Mouse (Mus musculus): Measurements from ENCODE around the gene Ppp1r14c. TPM values are rescaled to one million over a fixed set of nuclear protein-coding genes. Genes with fewer than 3 reads are reported as not detected.
A peak's percentile ranks its signal among the peaks of the same experiment; 100 is the strongest.

Ppp1r14c gene
- 100 to 1,000 TPM; 246 to 292 TPM for total RNA-seq (2021)
- long read RNA-seq, experiment 1, transcript Ppp1r14c-201 (4 exons, 2,617 nt), result major isoform, 667 of 712 reads
- long read RNA-seq, experiment 1, transcript Ppp1r14c-202 (2 exons, 2,013 nt), result minor isoform, 18 of 712 reads
- long read RNA-seq, experiment 1, partial matches to known transcripts, result 11 of 712 reads
- long read RNA-seq, experiment 1, other reads (novel, unspliced or antisense), result 16 of 712 reads
- long read RNA-seq, experiment 2, transcript Ppp1r14c-202 (2 exons, 2,013 nt), result minor isoform, 12 of 669 reads
- long read RNA-seq, experiment 2, transcript Ppp1r14c-201 (4 exons, 2,617 nt), result major isoform, 620 of 669 reads
- long read RNA-seq, experiment 2, partial matches to known transcripts, result 3 of 669 reads
- long read RNA-seq, experiment 2, other reads (novel, unspliced or antisense), result 34 of 669 reads

DNA sequence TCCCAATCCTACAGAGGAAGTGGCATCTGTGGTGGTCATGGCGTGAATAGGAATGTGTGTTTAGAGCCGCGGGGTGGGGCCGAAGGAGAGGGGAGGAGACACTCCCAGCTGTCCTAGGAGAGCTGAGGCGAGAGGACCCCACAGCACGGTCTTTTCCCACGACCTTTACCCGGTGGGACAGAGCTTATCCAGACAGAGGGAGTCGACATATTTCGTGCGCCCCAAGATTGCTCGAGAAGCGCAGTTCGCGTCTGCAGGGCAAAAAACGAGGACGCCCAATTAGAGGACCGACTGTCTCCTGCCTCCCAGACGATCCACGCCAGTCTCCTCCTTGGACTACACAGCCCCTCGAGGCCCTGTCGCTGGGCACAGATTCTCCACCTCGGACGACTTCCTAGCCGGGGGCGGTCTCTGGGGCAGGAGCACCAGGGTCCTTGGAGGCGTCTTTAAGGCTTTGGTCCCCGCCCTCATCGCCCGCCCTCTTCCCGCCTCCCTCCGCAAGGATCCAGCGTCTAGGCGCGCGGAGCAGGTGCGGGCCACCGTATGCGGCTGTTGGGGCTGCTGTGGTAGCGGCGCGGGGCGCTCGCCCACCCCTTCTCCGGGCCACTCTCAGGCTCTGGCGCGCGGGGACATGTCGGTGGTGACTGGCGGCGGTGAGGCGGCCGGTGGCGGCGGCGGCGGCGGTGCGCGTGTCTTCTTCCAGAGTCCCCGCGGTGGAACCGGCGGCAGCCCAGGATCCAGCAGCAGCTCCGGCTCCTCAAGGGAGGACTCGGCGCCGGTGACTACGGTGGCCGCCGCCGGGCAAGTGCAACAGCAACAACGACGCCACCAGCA is at the start of gene Ppp1r14c:
TSS of gene Ppp1r14c (plus strand) at position 22 of the 834 bp plus-strand sequence.
- intact Hi-C loops (cut with DNase I), result loop anchor here (2.0 kb wide), 1 partner anchor 25 kb away; no protein-coding TSS in a partner anchor
- DNase-seq, result peak; percentile 38 to 49

DNA sequence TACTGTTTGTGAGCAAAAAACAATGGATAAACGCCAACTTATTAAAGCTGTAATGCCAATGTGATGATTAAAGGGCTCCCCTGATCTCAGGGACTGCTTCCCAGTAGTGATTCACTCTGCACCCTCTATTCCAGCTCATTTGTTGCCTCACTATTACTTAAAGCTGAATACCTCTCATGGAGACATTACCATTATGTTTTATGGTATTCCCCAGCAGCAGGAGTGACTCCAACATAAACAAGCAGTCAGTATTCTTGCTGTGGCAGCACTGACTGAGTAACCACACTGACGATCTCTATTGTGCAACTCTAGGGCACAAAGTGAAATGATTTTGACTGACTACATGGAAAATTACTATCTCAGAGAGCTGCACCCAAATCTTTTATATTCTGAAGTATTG is 44.5 kb upstream of the Ppp1r14c start:
- intact Hi-C loops (cut with DNase I), result no loop called here
- DNase-seq, result no peak

DNA sequence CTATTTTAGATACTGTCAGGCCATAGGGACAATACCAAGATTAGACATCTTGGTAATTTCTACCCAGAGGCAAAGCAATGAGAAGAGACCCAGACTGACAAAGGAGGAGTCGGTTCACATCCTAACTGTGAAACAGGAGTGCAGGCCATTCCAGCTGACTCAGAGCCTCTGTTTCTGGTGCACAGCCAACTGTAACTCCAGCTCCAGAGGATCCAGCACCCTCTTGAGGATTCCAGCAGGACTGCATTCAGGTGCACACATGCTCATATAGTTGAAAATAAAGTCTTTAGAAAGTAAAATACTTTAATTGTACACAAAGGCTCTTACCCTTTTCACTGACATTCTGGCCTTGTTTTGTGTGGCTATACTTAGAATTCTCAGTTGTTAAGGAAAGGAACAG is 40.4 kb upstream of the Ppp1r14c start:
- DNase-seq, result peak; percentile 14 to 60
- intact Hi-C loops (cut with DNase I), result no loop called here

DNA sequence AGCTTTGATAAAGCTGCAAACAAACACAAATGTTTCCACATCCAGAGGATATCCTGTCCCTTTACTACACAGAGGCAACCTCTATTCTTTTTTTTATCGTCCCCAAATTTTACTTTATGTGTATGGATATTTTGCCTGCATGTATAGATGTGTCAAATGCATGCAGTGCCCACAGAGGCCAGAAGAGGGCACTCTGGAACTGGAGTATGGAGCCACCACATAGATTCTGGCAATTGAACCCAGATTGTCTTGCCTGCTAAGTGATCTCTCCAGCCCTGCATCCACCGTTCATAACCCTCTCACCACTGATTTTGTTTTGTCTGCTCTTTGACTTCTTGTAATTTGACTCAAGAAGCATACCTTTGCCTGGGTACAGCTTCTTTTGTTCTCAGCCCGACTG is 33.0 kb upstream of the Ppp1r14c start:
- intact Hi-C loops (cut with DNase I), result loop anchor here (1.0 to 5.0 kb wide), 3 partner anchors 84 to 609 kb away; no protein-coding TSS in a partner anchor
- DNase-seq, result peak; percentile 72 to 82

DNA sequence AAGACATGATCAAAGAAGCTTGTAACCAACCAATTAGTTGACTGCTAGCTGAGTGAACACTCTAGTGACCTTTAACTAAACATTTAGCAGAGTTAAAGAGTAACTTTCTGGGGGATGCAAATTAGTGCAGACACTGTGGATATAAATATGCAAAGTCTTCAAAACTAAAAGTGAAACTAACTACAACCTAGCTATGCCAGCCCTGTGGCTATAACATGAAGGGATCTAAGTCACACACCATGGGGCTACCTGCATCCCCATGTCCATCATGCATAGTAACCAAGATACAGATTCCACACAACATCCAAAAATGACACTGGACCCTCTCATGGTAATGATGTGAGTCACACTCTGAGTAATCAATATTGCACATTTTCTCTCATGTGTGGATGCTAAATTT is 31.3 kb upstream of the Ppp1r14c start:
- DNase-seq, result no peak
- intact Hi-C loops (cut with DNase I), result loop anchor here (5.0 kb wide), 2 partner anchors 83 to 608 kb away; no protein-coding TSS in a partner anchor

DNA sequence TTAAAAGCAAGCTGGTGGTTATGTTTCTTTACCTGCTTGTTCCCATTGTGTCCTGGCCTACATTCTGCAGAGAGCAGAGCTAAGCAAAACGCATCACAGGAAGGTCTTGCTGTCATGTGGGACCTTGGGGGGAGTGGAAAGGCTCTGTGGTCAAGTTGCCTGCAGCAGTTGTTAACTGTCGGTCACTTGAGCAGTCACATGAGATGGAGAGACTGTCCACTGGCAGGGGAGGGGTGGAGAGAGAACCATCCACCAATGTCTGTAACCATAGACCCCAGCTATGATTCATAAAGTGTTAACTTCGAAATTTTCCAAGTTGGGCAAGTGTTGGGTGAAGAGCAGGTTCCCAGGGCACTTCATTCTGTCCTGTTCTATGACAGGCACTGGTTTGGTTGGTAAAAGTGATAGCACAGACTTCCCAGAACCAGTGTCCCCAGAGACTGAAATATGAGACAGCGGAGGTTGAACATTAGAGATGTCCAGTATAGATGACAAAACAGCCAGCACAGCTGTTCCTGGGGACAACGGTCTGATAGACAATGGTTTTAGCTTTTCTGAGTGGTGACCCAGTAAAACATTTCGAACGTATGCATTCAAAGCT is 29.0 kb upstream of the Ppp1r14c start:
- intact Hi-C loops (cut with DNase I), result loop anchor here (5.0 kb wide), 1 partner anchor 60 kb away; no protein-coding TSS in a partner anchor
- DNase-seq, result peak; percentile 11 to 20

DNA sequence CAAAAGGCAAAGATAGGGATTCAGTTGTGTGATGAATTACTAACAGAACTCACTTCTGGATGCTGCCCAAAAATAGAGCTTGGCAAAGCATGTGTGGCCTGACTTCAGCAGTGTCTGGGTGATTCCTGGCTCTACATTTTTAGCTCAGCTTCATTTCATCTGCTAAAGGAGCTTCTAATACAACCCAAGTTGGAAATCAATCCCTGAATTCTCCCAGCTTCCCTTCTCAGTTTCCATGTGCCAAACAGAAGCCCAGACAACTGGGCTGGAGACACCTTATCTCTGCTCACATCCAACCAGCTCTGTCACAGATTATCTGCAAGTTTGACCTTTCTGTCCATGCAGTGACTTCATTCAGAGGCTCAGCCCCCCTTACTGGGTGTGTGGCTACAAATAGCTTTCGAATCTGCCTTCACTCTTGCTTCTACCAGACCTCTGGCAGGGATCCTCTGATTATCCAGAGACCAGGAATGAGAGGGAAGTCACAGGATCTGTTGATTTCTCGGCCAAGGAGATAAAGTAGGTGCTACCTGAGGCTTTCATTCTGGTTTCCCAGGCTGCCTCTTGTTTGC is 28.4 kb upstream of the Ppp1r14c start:
- intact Hi-C loops (cut with DNase I), result loop anchor here (5.0 kb wide), 1 partner anchor 60 kb away; no protein-coding TSS in a partner anchor
- peak; percentile 20 to 60 for DNase-seq

DNA sequence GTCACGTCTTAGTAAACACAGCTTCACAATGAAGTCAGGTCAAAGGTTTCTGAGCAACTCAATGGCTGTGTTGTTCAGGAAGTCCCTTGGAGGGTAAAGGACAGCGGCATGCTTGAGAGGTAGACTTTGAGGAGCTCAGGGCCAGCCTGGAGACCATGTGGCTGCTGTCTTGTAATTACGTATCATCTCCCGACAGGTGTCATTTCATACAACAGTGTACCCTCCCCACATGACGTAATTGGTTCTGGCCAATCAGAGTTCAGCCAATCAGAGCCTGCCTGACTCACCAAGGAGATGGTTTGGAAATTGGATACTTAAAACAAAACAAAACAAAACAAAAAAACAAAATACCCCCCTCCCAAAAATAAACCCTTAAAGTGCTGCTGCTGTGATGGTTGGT is 20.2 kb upstream of the Ppp1r14c start:
- intact Hi-C loops (cut with DNase I), result no loop called here
- no peak for DNase-seq

DNA sequence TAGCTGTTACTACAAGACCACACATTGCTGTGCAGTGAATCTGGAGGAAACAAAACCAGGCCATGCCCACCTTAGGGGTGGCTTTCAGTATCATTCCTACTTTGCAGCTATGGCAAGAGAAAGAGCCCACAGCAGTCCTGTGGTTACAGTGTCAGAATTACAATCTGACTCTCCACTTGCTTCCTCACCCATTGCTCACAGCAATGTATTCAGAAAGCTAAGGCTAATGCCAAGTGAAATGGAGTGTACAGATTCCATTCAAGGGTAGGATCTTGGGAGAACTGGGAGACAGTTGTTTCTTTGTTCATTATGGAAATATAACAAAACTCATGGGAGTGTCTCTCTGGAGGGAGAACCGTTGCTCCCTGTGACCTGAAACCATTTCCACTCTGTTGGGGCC is 6.3 kb upstream of the Ppp1r14c start:
- intact Hi-C loops (cut with DNase I), result no loop called here
- DNase-seq, result no peak

DNA sequence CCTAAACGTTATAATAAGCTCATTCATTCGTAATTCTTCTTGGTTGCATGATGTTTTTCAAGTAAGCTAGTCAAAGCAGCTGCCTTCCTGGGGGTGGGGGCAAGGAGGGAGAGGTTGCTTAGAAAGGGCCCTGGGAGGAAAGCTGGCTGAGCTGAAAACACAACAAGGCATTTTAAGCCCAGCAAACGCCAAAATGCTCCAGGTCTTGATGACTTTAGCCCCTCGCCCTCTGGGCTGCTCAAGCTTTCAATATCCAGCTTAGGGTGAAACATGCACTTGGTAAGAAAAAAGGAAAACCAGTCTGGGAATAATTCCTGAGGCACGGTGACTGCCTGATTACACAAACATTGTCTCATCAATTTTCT is 204 bp upstream of the Ppp1r14c start:
- intact Hi-C loops (cut with DNase I), result loop anchor here (2.0 kb wide), 1 partner anchor 25 kb away; no protein-coding TSS in a partner anchor
- DNase-seq, result no peak

DNA sequence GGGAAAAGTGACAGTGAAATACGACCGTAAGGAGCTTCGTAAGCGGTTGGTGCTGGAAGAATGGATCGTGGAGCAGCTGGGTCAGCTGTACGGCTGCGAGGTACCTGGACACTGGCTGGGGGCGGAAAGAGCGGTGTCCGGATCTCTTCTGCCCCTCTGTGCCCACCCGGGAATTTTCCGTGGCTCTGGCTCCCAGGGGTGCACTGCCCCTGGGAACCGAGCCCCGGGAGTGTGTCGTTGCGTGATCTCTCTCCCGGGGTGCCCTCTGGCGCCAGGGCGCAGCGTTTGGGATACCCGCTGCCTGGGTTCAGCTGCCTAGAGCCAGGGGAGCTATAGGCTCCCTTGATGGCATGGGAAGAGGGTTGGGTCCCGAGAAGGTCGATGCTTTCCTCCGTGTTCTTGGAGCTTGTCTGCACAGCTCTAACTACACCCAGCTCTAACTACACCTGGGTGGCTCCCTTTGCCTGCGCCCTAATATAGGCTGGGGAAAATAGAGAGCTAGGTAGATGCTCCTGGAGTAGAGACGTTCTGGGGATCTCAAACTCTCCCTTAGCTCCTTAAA is 1.1 kb downstream of the Ppp1r14c start:
- DNase-seq, result peak; percentile 21 to 41
- intact Hi-C loops (cut with DNase I), result loop anchor here (2.0 kb wide), 1 partner anchor 24 kb away; no protein-coding TSS in a partner anchor

DNA sequence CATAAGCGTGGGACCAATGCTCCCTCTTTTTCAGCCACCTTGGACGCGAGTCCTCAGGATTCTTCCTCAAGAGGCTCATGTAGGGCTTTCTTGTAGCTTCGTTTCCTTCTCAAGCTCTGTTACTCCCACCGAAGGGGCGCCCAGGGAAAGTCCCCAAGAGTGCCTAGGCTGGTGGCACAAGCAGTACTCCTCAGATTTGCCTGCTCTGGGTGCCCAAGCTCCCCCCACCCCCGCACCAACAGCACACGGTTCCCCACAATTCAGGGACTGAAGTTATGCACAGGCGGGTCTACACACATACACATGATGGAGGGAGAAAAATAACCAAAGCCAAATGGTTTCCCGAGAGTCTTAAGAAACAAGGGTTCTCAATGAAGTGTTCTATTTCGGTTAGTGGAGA is 1.6 kb downstream of the Ppp1r14c start:
- peak in 1 of 2 experiments; percentile 2 for DNase-seq
- intact Hi-C loops (cut with DNase I), result loop anchor here (2.0 kb wide), 1 partner anchor 23 kb away; no protein-coding TSS in a partner anchor

DNA sequence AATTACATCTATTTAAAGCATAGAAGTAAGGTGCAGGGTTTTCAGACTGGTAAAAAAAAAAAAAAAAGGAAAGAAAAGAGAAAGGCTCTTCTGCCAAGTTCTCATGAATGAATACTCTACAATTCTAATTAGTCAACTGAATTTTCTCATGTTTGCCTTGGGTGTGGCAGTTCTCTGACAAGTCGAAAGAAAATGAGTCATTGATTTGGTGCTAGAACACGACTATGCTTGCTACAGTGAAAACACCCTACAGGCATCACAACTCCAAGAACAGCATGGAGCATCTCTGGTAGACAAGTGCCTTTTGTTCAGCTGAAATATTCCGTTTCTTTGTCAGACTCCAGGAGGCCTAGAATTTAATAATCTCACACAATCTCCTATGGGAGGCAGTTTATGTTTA is 17.3 kb downstream of the Ppp1r14c start:
- intact Hi-C loops (cut with DNase I), result no loop called here
- DNase-seq, result no peak

DNA sequence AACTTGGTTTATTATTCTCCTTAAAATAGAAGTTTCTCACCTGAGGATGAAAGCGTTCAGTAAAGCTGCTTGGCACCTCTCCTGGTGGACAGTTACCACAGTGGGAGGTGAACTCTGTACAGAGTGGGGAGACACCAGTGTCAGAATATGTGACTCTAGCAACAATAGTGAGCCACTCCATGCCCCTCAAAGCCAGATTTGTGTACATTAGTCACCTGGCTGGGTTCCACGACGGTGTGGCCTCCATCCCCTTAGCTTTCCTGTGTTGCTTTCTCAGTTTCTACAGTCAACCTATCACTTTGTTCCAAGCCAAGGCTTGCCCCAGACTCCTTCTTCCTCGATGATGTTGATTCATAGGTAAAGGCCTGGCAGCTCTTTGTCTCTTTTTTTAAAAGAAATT is 26.4 kb downstream of the Ppp1r14c start:
- no peak for DNase-seq
- intact Hi-C loops (cut with DNase I), result no loop called here

DNA sequence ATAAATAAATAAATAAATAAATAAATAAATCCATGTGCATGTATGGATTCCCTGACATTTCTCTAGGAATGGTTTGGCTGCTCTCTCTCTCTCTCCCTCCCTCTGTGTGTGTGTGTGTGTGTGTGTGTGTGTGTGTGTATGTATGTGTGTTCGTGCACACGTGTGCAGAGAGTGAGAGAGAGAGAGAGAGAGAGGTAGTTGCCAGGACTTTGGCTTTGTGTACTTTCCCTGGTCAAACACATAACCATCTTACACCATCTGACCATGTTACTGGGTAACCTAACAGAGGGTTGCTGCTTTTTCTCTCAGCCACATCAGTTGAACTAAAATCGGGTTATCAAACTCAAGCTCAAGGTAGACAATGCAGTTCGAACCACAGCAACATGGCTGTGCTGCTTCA is 27.7 kb downstream of the Ppp1r14c start:
- intact Hi-C loops (cut with DNase I), result no loop called here
- DNase-seq, result no peak

DNA sequence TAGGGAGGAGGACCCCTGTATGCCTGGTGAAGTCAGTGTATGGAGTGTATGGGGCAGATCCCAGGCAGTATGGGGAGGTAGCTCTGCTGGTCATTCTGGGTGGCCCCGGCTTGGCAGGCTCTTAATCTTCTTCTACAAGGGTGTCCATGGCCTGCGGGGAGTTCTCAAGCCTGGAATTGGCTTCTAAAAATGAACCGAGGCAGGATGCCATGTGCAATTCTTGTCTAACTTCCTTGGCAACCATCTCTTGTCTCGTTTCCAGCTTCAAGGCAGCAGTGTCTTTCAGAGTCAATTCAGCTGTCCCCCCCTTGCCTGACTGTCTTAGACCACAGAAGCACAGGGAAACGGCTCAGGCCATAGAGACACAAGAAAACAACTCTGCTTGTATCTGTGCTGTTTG is 28.3 kb downstream of the Ppp1r14c start:
- intact Hi-C loops (cut with DNase I), result no loop called here
- peak; percentile 66 to 78 for DNase-seq

DNA sequence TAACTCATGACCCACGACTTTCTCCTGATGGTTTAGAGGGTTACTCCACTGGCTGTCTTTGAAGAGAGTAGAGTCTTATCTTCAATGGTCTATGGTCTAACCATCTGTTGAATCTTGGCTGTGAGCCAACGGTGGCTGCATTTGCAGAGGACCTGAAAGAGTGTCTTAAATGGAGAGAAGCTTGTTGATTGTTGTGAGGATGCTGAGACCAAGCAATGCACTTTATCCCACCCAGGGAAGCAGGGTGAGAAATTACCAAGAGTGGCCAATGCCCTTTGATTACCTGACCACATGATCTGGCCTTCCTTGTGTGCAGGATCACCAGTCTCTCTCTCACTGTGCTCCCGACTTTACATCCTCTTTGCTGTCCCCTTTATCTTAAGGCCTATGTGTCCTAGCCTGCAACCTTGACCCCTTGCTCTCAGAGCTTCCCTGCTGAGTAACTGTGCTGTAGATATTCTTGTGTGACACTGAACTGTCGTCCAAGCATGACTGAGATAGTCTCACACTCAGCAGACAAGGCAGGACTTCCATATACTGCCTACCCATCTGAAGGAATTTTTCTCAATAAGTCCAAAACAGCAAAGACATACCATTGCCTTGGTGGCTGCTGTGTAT is 28.9 kb downstream of the Ppp1r14c start:
- peak in 1 of 2 experiments; percentile 53 for DNase-seq
- intact Hi-C loops (cut with DNase I), result loop anchor here (5.0 kb wide), 1 partner anchor 57 kb away; no protein-coding TSS in a partner anchor

DNA sequence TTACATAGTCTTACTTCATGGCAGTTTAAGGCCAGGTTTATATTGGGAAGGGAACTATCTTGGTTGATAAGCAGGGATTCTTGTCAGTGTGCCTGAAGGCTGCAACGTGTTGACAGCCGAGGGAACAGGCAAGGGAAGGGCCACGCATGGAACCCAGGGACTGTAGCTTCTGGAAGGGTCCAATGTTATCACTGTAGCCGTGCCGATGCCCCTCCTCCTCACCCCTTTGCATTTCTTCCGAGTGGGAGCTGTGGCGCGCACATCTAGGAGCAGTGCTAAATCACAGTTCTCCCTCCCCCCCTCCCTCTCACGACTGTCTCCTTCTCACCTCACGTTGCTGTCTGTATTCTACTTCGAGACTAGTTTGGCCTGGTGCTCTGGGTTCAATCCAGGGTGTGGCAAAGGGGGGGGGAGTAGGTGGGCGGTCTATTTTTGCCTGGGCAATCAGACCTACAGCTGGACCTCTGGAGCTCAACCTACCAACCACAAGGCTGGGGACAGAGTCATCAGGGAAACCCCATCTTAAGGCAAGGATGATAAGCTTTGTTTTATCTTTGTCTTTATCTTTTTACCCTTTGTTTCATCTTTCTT is 29.6 kb downstream of the Ppp1r14c start:
- DNase-seq, result peak; percentile 44 to 68
- intact Hi-C loops (cut with DNase I), result loop anchor here (5.0 kb wide), 1 partner anchor 58 kb away; no protein-coding TSS in a partner anchor
